Mouse (Mus musculus) heart, adult 2 months (tissue): ENCODE results near the gene Lekr1.

Experiments used
- CTCF ChIP-seq: fragments of 200-600 bp; IDR thresholded peaks from 2 replicates; pipeline ENCODE4 v1.8.1; 2022; ENCODE audit warnings: antibody characterized with exemption, mild to moderate bottlenecking, moderate library complexity
- EP300 ChIP-seq: fragments of 200-500 bp; IDR thresholded peaks from 2 replicates; pipeline ENCODE4 v1.6.1; 2011; ENCODE audit warnings: low read depth, low read length, control low read depth; ENCODE audit not compliant: insufficient read depth
- POLR2A ChIP-seq: fragments of 200-500 bp; IDR thresholded peaks from 2 replicates; pipeline ENCODE4 v1.6.1; 2011; ENCODE audit warnings: mild to moderate bottlenecking, low read depth, low read length, control low read depth; ENCODE audit not compliant: insufficient read depth

DNA sequence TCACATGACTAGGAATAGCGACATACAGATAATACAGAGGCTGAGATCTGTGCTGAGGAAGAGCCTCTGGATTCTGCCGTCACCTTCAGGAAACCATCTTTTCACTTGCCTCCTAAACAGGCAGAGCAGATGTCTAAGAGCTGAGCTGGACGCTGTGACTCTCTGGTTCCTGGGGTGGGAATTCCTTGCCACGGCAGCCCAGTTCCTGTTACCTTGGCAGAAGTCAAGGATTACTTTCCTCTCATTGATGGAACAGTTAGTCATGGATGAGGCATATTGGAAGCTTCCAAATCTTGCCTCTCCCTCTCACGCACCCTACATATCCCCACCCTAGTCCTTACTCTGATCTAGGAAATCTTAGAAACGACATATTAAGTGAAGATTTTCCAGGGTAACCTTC is 203.7 kb downstream of the Lekr1 start:
- no peak for TF ChIP-seq POLR2A
- TF ChIP-seq CTCF, result no peak
- no peak for TF ChIP-seq EP300
